Mouse (Mus musculus): ENCODE measurements around the gene Vti1a. TPM values are rescaled to one million over a fixed set of nuclear protein-coding genes. Genes with fewer than 3 reads are reported as not detected.

Vti1a gene
- 24.1 and 28.4 TPM in 2 replicates for polyA plus RNA-seq (2014; fragmentation: Nextera tagmentation; extraction: Ambion mirVana)

DNA sequence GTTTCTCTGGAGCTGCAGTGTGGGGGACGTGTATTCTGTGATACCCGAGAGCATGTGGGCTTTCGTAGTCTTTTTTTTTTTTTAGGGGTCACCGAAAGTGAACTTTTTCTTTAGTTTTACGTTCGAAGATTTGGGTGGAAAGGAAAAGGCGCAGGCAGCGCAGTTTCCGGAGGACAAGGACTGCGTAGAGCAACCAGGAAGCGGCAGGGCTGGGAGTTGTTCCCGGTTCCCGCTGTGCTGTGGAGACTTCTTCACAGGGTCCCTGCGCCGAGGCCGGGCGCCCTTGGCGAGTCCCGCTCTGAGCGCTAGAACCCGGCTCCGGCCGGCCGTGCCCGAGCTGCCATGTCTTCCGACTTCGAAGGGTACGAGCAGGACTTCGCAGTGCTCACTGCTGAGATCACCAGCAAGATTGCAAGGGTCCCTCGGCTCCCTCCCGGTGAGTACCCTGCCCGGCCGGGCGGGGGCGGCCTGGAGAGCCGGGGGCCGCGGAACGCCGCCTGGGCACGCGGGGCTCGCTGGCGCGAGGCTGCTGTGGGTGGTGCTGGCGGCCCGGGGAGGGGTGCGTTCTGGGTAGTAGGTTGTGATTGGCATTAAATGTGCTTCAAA is at the start of gene Vti1a:
Vti1a (plus strand) TSS at position 187 of the 606 bp plus-strand sequence.
- Histone ChIP-seq H3K4me1 (replicated peaks; ENCODE audit: control insufficient read depth, insufficient read depth, low read length) (peaks cover 12% of the 10 kb centered on the region), H3K9me3 (ENCODE audit: control insufficient read depth, low read length) (no peaks in the 10 kb centered on the region), H3K36me3 (ENCODE audit: control insufficient read depth, insufficient read depth, low read length) (peaks cover 3% of the 10 kb centered on the region; the same call in 1 of the 2 replicates), H3K4me3 (ENCODE audit: low read depth, low read length) (peak within 1 kb of the TSS; percentile 86), H3K27me3 (ENCODE audit: control insufficient read depth, insufficient read depth, low read length) (no peaks in the 10 kb centered on the region), H3K27ac (ENCODE audit: low read depth, low read length) (peak within 1 kb of the TSS; percentile 64), H3K9ac (ENCODE audit: low read length) (peak within 1 kb of the TSS; percentile 84), H3K4me2 (ENCODE audit: low read depth, low read length, severe bottlenecking) (peak within 1 kb of the TSS; percentile 92)
- peak; percentile 94 for DNase-seq (ENCODE audit: low spot score)
- ATAC-seq (replicated peaks; ENCODE audit: low FRiP score) = peak; percentile 90
- under 1% methylated on average over 48 of the region's 48 CpGs for WGBS

DNA sequence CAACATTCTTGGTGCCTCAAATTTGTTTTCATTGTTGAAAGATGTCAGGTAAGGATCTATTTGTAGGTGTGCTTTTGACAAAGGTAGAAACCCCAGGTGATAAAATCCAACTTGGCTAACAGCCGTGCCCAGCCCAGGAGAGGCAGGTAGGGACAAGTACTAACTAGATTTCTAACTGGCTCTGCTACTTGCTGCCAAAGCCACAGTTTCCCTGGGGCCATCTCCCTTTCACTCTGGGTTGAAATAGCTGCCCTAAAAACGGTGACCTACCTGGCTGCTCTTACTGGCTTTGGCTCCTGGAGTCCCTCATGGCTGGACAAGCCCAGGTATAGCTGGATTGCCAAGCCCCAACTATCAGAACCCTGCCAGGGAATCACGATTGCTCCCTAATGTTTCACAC is 49.3 kb upstream of the Vti1a start:
- Histone ChIP-seq H3K9me3 (ENCODE audit: control insufficient read depth, low read length) (no peaks in the 10 kb centered on the region), H3K4me1 (replicated peaks; ENCODE audit: control insufficient read depth, insufficient read depth, low read length) (peaks cover 4% of the 10 kb centered on the region; the same call in 1 of the 2 replicates), H3K27me3 (ENCODE audit: control insufficient read depth, insufficient read depth, low read length) (no peaks in the 10 kb centered on the region), H3K4me2 (ENCODE audit: low read depth, low read length, severe bottlenecking) (no peak overlapping the region), H3K4me3 (ENCODE audit: low read depth, low read length) (no peak overlapping the region), H3K9ac (ENCODE audit: low read length) (no peak overlapping the region), H3K27ac (ENCODE audit: low read depth, low read length) (no peak overlapping the region), H3K36me3 (ENCODE audit: control insufficient read depth, insufficient read depth, low read length) (no peaks in the 10 kb centered on the region)
- no peak for ATAC-seq (replicated peaks; ENCODE audit: low FRiP score)
- WGBS = 93% methylated on average over 3 of the region's 3 CpGs
- DNase-seq (ENCODE audit: low spot score) = no peak

DNA sequence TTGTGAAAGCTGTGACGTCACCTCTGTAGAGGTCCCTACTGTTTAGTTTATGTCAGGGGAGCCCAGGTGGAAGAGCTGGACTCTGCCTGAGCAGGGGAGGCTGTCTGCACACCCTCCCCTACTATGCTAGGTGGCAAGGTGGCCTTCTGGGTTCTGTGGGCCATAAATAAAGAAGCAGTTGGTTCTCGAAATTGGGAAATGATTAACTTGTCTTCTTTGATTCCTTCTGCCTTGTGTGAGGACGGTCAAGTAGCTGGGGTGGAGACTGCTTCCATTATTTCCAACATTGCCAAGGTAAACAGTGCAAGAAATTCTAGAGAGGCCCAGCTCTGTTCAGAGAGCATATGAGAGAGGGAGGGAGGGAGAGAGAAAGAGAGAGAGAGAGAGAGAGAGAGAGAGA is 47.9 kb upstream of the Vti1a start:
- no peak overlapping the region for H3K4me2 ChIP-seq (ENCODE audit: low read depth, low read length, severe bottlenecking)
- H3K36me3 ChIP-seq (ENCODE audit: control insufficient read depth, insufficient read depth, low read length) = no peaks in the 10 kb centered on the region
- no peak overlapping the region for H3K27ac ChIP-seq (ENCODE audit: low read depth, low read length)
- H3K27me3 ChIP-seq (ENCODE audit: control insufficient read depth, insufficient read depth, low read length) = no peaks in the 10 kb centered on the region
- H3K9ac ChIP-seq (ENCODE audit: low read length) = no peak overlapping the region
- no peak for DNase-seq (ENCODE audit: low spot score)
- WGBS = 79% methylated on average over 3 of the region's 3 CpGs
- no peaks in the 10 kb centered on the region for H3K9me3 ChIP-seq (ENCODE audit: control insufficient read depth, low read length)
- no peak for ATAC-seq (replicated peaks; ENCODE audit: low FRiP score)
- no peak overlapping the region for H3K4me3 ChIP-seq (ENCODE audit: low read depth, low read length)
- peaks cover 2% of the 10 kb centered on the region; the same call in 1 of the 2 replicates for H3K4me1 ChIP-seq (replicated peaks; ENCODE audit: control insufficient read depth, insufficient read depth, low read length)

DNA sequence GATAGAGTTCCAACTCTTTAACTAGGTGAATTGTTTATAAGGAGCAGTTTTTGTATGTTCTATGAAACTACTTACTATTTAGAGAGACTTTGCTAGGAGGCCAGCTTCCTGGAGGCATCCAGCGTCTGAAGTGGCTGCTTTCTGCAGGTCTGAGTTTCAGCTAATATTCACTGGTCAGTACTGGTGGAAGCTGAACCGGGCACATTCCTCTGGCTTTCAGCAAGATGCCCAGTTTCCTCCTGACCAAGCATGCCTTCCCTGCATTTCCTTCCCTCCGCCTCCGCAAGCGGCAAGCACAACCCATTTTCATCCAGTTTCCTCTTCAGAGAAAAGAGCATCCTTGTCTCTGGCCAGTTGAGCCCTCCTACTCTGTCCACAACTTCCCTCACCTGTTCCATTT is 47.0 kb upstream of the Vti1a start:
- no peak overlapping the region for H3K4me2 ChIP-seq (ENCODE audit: low read depth, low read length, severe bottlenecking)
- no peak overlapping the region for H3K27ac ChIP-seq (ENCODE audit: low read depth, low read length)
- H3K4me3 ChIP-seq (ENCODE audit: low read depth, low read length) = no peak overlapping the region
- WGBS = 85% methylated on average over 5 of the region's 5 CpGs
- no peaks in the 10 kb centered on the region for H3K36me3 ChIP-seq (ENCODE audit: control insufficient read depth, insufficient read depth, low read length)
- ATAC-seq (replicated peaks; ENCODE audit: low FRiP score) (no peak), DNase-seq (ENCODE audit: low spot score) (no peak)
- no peak overlapping the region for H3K9ac ChIP-seq (ENCODE audit: low read length)
- H3K9me3 ChIP-seq (ENCODE audit: control insufficient read depth, low read length) = no peaks in the 10 kb centered on the region
- peaks cover 2% of the 10 kb centered on the region; the same call in 1 of the 2 replicates for H3K4me1 ChIP-seq (replicated peaks; ENCODE audit: control insufficient read depth, insufficient read depth, low read length)
- no peaks in the 10 kb centered on the region for H3K27me3 ChIP-seq (ENCODE audit: control insufficient read depth, insufficient read depth, low read length)

DNA sequence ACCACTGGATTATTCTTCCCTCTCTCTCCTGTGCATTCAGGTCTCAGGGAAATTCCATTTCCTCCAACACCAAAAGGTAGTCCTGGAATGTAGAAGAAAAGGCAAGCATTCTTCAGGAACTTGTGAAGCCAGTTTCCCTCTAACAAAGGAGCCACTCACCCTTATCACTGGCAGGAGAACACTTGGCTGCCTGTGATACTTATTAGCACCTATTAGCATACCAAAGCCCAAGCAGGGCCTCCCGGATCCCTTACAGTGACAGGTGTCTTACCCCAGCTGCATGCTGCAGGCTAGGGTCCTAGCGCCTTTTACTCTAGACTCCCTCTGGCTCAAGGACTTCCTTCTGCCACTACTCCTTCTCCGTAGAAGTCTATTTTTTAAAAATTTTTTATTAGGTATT is 44.6 kb upstream of the Vti1a start:
- Histone ChIP-seq H3K4me1 (replicated peaks; ENCODE audit: control insufficient read depth, insufficient read depth, low read length) (peaks cover 2% of the 10 kb centered on the region; the same call in 1 of the 2 replicates), H3K9ac (ENCODE audit: low read length) (no peak overlapping the region), H3K27ac (ENCODE audit: low read depth, low read length) (no peak overlapping the region), H3K4me2 (ENCODE audit: low read depth, low read length, severe bottlenecking) (no peak overlapping the region), H3K36me3 (ENCODE audit: control insufficient read depth, insufficient read depth, low read length) (no peaks in the 10 kb centered on the region), H3K27me3 (ENCODE audit: control insufficient read depth, insufficient read depth, low read length) (no peaks in the 10 kb centered on the region), H3K9me3 (ENCODE audit: control insufficient read depth, low read length) (no peaks in the 10 kb centered on the region), H3K4me3 (ENCODE audit: low read depth, low read length) (no peak overlapping the region)
- 25% methylated on average over 3 of the region's 3 CpGs for WGBS
- DNase-seq (ENCODE audit: low spot score) (no peak), ATAC-seq (replicated peaks; ENCODE audit: low FRiP score) (no peak)

DNA sequence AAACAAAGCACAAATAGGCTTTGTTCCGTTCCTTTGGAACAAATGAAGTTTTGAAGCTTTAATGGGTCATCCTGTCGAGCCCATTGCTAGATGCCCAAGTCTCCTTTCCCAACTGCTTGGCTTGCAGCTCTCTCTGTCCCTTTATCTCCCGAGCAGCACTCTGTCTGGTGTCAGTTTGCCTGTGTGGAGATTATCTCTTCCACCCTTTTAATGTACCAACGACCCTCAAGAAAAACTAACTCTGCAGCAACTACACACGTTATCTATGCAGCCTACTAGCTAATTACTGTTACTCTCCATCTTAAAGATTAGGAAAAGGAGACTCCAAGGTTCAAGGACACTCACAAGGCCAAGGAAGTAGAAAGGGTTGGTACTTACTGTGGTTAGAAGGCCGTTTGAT is 42.8 kb upstream of the Vti1a start:
- no peak for DNase-seq (ENCODE audit: low spot score)
- no peak for ATAC-seq (replicated peaks; ENCODE audit: low FRiP score)
- no peak overlapping the region for H3K4me2 ChIP-seq (ENCODE audit: low read depth, low read length, severe bottlenecking)
- no peaks in the 10 kb centered on the region for H3K36me3 ChIP-seq (ENCODE audit: control insufficient read depth, insufficient read depth, low read length)
- H3K27me3 ChIP-seq (ENCODE audit: control insufficient read depth, insufficient read depth, low read length) = no peaks in the 10 kb centered on the region
- H3K4me3 ChIP-seq (ENCODE audit: low read depth, low read length) = no peak overlapping the region
- peaks cover 2% of the 10 kb centered on the region; the same call in 1 of the 2 replicates for H3K4me1 ChIP-seq (replicated peaks; ENCODE audit: control insufficient read depth, insufficient read depth, low read length)
- H3K9ac ChIP-seq (ENCODE audit: low read length) = no peak overlapping the region
- no peaks in the 10 kb centered on the region for H3K9me3 ChIP-seq (ENCODE audit: control insufficient read depth, low read length)
- 84% methylated on average over 6 of the region's 6 CpGs for WGBS
- H3K27ac ChIP-seq (ENCODE audit: low read depth, low read length) = no peak overlapping the region

DNA sequence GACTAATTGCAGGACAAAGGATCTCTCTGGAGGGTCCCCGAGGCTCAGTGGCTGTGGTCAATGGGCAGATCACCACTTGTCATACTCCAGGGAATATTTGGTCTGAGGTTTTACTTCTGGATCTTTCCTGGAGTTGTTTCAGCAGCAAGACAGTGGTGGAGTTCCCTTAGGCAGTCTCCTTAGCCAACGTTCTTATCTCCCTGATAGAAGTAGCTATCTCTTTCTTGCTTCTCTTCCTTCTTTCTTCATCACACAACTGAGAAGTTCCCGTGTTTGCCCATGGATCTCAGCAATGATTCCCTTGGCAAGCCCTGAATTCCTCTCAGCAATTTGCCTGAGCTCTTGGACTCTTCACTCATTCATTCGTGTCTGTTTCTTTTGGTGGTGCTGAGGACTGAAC is 40.0 kb upstream of the Vti1a start:
- H3K4me3 ChIP-seq (ENCODE audit: low read depth, low read length) = no peak overlapping the region
- H3K9me3 ChIP-seq (ENCODE audit: control insufficient read depth, low read length) = no peaks in the 10 kb centered on the region
- H3K9ac ChIP-seq (ENCODE audit: low read length) = no peak overlapping the region
- 85% methylated on average over 4 of the region's 4 CpGs for WGBS
- peaks cover 2% of the 10 kb centered on the region; the same call in 1 of the 2 replicates for H3K4me1 ChIP-seq (replicated peaks; ENCODE audit: control insufficient read depth, insufficient read depth, low read length)
- no peak overlapping the region for H3K4me2 ChIP-seq (ENCODE audit: low read depth, low read length, severe bottlenecking)
- no peaks in the 10 kb centered on the region for H3K27me3 ChIP-seq (ENCODE audit: control insufficient read depth, insufficient read depth, low read length)
- no peaks in the 10 kb centered on the region for H3K36me3 ChIP-seq (ENCODE audit: control insufficient read depth, insufficient read depth, low read length)
- no peak for ATAC-seq (replicated peaks; ENCODE audit: low FRiP score)
- DNase-seq (ENCODE audit: low spot score) = no peak
- no peak overlapping the region for H3K27ac ChIP-seq (ENCODE audit: low read depth, low read length)

DNA sequence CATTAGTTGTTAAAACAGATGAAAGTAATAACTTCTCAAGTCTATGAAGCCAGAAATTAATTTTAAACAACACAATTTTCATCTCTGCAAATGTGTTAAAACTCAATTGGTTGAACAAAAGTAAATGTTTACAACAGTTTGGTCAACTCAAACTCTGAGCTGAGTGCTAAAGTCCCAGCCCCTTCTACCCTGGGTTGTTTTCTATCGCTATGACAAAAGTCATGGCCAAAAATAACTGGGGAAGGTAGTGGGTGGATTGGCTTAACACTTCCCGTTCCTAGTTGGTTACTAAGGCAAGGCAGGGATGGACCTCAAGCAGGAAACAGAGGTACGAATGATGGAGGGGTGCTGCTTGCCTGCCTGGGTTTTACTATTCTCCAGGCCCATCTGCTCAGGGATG is 39.3 kb upstream of the Vti1a start:
- WGBS = 89% methylated on average over 3 of the region's 3 CpGs
- no peak overlapping the region for H3K4me2 ChIP-seq (ENCODE audit: low read depth, low read length, severe bottlenecking)
- ATAC-seq (replicated peaks; ENCODE audit: low FRiP score) = no peak

DNA sequence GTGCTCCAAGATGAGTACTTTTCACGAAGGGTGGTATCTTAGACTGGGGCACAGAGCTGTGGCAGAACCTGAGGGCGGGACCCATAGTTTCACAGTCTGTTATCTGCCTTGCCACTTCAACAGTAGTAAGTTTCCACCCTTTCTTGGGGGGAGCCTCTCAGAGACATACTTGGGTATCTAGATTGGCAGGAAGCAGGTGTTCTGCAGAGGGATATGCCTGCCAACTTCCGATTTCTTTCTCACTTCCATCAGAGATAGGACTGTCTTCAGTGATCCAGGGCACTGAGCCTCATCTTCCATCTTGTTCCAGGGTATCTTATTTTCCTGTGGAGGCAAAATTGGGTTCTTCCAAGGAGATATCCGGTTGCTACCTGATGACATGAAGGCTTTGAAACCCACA is 32.0 kb upstream of the Vti1a start:
- H3K4me2 ChIP-seq (ENCODE audit: low read depth, low read length, severe bottlenecking) = no peak overlapping the region
- H3K27ac ChIP-seq (ENCODE audit: low read depth, low read length) = no peak overlapping the region
- no peaks in the 10 kb centered on the region for H3K27me3 ChIP-seq (ENCODE audit: control insufficient read depth, insufficient read depth, low read length)
- no peak overlapping the region for H3K4me3 ChIP-seq (ENCODE audit: low read depth, low read length)
- no peaks in the 10 kb centered on the region for H3K4me1 ChIP-seq (replicated peaks; ENCODE audit: control insufficient read depth, insufficient read depth, low read length)
- no peak overlapping the region for H3K9ac ChIP-seq (ENCODE audit: low read length)
- 90% methylated on average over 4 of the region's 4 CpGs for WGBS
- H3K9me3 ChIP-seq (ENCODE audit: control insufficient read depth, low read length) = no peaks in the 10 kb centered on the region
- DNase-seq (ENCODE audit: low spot score) = no peak
- H3K36me3 ChIP-seq (ENCODE audit: control insufficient read depth, insufficient read depth, low read length) = no peaks in the 10 kb centered on the region; the same call in 1 of the 2 replicates
- ATAC-seq (replicated peaks; ENCODE audit: low FRiP score) = no peak

More for the DNA sequence above, 39.3 kb upstream of the Vti1a start:
- Histone ChIP-seq H3K9me3 (ENCODE audit: control insufficient read depth, low read length) (no peaks in the 10 kb centered on the region), H3K27me3 (ENCODE audit: control insufficient read depth, insufficient read depth, low read length) (no peaks in the 10 kb centered on the region), H3K4me3 (ENCODE audit: low read depth, low read length) (no peak overlapping the region), H3K4me1 (replicated peaks; ENCODE audit: control insufficient read depth, insufficient read depth, low read length) (no peaks in the 10 kb centered on the region), H3K27ac (ENCODE audit: low read depth, low read length) (no peak overlapping the region), H3K9ac (ENCODE audit: low read length) (no peak overlapping the region), H3K36me3 (ENCODE audit: control insufficient read depth, insufficient read depth, low read length) (no peaks in the 10 kb centered on the region)
- DNase-seq (ENCODE audit: low spot score) = no peak

Data from forebrain, embryonic 11.5 days (tissue).